Mouse (Mus musculus) urinary bladder, postnatal 14 days (tissue): ENCODE measurements around the gene Stk35.
A peak's percentile ranks its signal among the peaks of the same experiment; 100 is the strongest.
"Not testable (repeated sequence)": the region's sequence is repeated elsewhere in the genome, so short reads cannot be mapped to it uniquely, and the experiment has no call there.

Source experiments
- DNase-seq: peaks from one replicate; pipeline ENCODE4 v3.0.0; 2021; ENCODE audit warnings: low spot score

The Stk35 gene

DNA sequence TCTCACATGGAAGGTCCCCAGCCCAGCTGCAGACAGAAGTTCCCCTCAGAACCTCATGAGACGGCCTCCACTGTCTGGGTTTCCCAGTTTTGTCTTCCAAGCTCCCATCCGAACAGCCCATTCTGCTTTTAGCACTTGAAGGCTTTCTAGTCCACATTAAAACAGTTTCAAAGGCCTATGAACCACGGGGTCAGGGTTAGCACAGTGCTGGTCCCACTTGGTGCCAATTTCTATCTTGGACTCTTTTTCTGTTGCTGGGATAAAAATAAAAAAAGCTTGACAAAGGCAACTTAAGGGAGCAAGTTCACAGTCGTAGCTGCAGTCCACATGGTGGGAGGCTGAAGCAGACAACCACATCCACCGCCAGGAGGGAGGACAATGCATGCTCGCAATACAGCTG is 34.6 kb downstream of the Stk35 start:
- no peak for DNase-seq

DNA sequence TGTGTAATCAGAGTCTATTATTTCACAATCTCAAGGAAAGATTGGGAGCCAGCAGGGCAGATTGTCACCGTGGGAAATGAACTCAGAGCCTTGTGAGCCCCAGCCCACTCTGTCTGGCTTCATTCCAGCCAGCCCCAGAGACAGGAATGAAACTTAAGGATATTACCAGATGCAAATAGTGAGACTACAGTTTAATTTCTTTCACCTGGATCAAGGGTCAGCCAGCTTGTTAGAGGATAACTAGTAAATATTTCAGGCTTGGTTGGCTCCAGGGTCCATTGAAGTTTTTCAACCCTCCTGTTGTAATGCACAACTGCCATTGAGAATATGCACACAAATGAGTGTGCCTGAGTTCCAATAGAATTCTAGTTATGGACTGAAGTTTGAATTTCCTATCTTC is 36.6 kb downstream of the Stk35 start:
- DNase-seq: no peak

GRCm38 (mm10) chr2:129838321-129838720 is 38.0 kb downstream of the Stk35 start:
- no peak for DNase-seq

DNA sequence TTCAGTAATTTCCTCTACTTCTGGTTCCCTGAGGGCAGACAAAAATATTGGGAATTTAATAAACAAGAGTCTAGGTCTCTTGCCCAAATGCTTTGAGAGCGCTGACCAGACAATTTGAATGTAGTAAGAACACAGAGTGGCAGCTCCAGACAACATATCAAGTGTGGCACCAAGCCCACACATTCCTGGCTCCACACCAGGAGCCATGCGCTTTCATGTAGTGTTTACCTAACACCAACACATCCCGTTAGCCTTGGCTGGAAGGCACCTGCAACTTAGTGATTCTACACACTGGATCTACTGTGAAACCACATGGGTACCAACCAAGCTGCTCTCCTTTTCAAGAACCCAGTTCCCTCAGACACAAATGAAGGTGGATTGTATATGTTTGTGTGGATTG is 45.5 kb downstream of the Stk35 start:
- no peak for DNase-seq

DNA sequence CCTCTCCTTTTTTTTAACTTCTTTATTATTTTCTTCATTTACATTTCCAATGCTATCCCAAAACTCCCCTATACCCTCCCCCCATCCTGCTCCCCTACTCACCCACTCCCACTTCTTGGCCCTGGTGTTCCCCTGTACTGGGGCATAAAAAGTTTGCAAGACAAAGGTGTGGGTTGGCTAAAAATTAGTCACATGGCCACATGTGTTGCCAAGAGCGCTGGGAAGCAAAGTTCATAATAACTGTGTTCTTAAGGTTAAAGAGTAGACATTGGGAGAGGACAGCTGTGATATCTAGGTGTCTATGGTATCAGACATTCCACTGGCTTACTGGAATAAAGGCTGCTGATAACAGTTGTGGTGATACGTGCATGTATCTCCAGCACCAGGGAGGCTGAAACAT is 46.2 kb downstream of the Stk35 start:
- DNase-seq: no peak

DNA sequence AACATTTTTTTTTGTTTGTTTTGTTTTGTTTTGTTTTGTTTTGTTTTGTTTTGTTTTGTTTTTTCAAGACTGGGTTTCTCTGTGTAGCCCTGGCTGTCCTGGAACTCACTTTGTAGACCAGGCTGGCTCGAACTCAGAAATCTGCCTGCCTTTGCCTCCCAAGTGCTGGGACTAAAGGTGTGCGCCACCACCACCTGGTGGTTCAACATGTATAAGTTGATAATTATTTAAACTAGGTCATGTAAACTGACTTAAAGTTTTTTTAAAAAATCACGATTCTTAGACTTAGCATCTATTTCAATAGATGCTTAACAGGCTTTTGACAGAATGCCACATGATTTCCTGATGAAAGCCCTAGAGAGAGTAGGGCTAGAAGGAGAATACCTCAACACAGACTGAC is 48.8 kb downstream of the Stk35 start:
- not testable (repeated sequence) for DNase-seq

DNA sequence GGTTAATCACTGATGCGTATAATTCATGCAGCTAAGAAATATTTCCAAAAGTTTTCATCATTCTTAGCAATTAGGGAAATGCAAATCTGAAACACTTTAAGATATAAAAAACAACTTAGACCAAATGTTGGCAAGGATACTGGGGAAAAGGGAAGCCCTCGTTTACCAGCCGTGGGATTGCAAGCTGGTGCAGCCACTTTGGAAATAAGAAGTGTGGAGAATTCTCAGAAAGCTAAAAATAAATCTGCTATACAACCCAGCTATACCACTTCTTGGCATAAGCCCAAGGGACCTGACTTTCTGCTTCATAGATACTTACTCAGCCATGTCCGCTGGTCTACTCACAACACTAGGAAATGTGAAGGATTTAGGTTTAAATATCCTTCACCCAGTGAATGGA is 51.2 kb downstream of the Stk35 start:
- DNase-seq: no peak

DNA sequence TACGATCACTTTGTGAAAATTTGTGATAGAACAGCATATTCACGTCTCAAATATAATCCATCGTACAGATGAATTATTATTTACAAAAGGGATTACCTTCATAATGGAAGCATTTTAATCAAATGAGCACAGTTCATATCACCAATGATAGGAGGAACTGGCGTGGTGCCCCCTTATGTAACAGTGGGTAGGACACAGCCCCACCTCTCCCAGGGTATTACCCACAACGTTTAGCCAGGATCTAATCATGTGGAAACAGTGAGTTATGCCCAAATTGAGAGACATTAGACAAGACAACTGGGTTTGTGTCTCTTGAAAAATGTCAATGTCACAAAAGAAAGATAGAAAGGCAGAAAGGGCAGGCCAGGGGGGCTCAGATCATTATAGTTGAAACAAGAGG is 62.9 kb downstream of the Stk35 start:
- DNase-seq: no peak

- no peak for DNase-seq
These were observed 64.6 kb downstream of the Stk35 start for GRCm38 (mm10) chr2:129864958-129865357.

DNA sequence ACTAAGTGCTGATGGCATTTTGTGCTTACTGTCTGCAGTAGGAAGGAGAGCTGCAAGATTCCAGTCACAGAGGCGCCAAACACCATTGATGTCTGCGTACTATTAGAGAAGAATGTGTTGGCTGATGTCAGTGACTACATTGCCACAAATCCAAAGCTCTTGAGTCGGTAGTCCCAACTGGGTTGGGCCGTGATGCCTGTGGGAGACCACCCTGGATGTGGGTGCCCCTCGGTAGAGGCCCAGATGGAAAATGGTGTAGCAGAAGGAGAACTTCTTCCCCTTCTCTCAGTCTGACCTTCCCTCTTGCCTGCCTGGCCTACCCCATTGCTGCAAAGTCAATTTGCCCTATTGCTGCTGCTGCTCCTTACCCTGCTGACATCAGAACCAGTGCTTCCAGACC is 68.8 kb downstream of the Stk35 start:
- DNase-seq: no peak

DNA sequence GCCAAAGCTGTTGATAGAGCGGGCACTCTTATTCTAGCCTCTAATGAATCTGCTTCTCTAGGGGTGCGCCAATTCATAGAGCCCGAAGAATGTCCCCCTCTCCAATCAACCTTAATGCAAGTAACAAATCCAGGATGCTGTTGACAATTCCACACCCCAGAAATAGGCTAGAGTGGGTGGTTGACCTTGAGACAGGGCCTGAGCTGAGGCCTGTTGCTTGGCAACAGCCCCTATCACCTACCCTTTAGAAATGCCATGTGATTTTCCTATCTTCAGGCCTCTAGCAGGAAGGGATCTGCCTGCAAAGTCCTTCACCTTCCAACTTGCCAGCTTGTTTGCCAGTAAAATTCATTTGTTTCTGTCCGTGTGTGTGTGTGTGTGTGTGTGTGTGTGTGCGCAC is 70.9 kb downstream of the Stk35 start:
- no peak for DNase-seq

- no peak for DNase-seq
These were observed 71.8 kb downstream of the Stk35 start for GRCm38 (mm10) chr2:129872071-129872470.

- peak; percentile 80 for DNase-seq
These were observed 73.2 kb downstream of the Stk35 start for GRCm38 (mm10) chr2:129873489-129873888.

DNA sequence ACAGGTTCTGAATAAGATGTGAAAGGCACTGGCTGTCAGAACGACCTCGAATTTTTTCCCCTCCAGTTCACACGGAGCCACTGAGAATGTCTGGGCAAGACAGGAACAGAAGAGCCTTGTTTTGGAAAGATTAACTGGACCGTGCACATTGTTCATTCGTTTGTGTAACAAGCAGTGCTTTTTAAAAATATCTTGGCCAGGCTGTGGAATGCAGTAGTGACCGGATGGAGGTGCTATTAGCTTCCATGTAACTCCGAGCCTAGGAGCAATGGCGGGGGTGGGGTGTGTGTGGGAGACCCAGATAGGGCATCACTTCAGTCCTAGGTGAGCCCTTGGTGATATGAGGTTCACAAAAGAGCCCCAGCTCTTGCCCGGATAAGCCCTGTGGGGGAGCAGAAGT is 73.8 kb downstream of the Stk35 start:
- no peak for DNase-seq

DNA sequence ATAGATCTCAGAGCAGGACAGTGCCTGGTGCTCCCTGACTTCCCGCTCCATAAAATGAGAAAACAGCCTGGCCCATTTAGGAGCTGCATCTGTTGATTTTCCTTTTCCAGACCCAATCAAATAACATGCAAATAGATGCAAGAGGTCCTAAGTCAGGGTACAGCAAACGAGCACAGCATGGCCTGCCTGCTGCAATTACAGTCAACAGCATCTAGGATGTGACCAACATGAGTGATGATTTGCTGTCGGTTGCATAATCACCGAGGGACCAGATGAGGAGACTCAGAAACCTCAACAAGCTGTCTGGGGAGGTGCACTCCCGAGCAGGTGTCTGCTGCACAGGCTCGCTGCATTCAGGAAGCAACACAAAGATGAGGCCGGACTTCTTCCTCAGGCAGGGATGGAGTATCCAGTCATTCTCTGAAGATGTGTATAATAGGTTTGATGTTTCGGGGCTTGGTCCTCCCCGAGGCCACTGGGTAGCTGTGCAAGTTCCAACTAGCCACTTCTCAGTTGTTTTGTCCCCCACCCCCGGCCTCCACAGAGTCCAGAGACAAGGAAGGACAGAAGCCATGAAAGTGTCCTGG is 74.3 kb downstream of the Stk35 start:
- DNase-seq: no peak

- DNase-seq: no peak
These were observed 76.6 kb downstream of the Stk35 start for GRCm38 (mm10) chr2:129876935-129877334.

DNA sequence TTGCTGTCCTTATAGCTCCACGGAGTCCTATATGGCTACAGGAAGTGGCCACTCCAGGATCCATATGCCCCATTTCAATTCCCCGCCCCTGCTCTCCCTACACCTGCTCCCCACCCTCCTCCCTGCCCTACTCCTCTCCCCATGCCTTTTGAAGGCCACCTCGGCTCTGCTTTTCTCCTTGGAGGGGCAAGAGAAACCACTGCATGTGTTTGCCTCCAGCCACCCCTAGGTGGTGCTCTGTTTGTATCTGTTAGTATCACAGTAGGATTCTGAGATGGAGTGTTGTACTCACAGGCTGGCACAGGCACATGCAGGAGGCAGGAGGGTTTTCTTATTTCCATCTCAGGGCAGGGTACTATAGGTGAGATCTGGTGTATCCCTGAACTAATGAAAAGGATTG is 79.5 kb downstream of the Stk35 start:
- peak; percentile 45 for DNase-seq

DNA sequence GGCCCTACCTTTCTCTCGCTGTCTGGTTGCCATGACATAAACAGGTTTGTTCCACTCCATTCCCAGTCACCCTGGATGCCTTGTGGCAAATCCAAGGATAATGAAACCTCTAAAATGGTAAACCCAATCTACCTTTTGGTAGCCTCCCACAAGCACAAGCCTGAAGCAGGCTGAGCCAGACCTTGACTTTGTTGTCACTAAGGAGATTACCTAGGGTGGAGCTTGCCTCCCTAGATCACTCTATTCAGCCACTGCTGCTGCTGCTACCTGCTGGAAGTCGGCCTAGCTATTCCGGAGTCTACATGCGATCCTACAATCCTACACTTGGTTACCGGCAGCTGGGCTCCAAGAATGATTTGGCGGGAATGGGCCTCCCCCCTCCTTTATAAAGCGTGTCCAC is 79.9 kb downstream of the Stk35 start:
- DNase-seq: no peak

GRCm38 (mm10) chr2:129881886-129882285 is 81.6 kb downstream of the Stk35 start:
- DNase-seq: no peak
